Mouse (Mus musculus) kidney, postnatal 0 days (tissue): Measurements from ENCODE around the gene Tmem266. TPM values are rescaled to one million over a fixed set of nuclear protein-coding genes. Genes with fewer than 3 reads are reported as not detected.

Experiments used
- ATAC-seq: fragments of 200-750 bp; cut with Nextera tagmentation; replicated peaks from 2 replicates; pipeline ENCODE4 v1.8.0; 2017; ENCODE audit warnings: low read depth, moderate number of reproducible peaks, moderate TSS enrichment, moderate library complexity; ENCODE audit not compliant: low FRiP score
- DNase-seq: peaks from one replicate; pipeline ENCODE4 v3.0.0-alpha.2; 2016; ENCODE audit warnings: low spot score
- H3K27ac ChIP-seq: fragments of 300-500 bp; sonication (generic); 2 replicates; pipeline ENCODE4 v1.5.1; 2014; ENCODE audit warnings: mild to moderate bottlenecking
- H3K27me3 ChIP-seq: fragments of 300-500 bp; sonication (generic); 2 replicates; pipeline ENCODE4 v1.6.1; 2014; ENCODE audit warnings: low read length, mixed read lengths; ENCODE audit not compliant: insufficient read depth
- H3K36me3 ChIP-seq: fragments of 300-500 bp; sonication (generic); 2 replicates; pipeline ENCODE4 v1.6.1; 2014; ENCODE audit warnings: low read length, mixed read lengths; ENCODE audit not compliant: insufficient read depth
- H3K4me1 ChIP-seq: fragments of 300-500 bp; sonication (generic); replicated peaks from 2 replicates; pipeline ENCODE4 v1.6.1; 2014; ENCODE audit warnings: antibody characterized with exemption, low read length, mixed read lengths; ENCODE audit not compliant: insufficient read depth
- H3K4me2 ChIP-seq: fragments of 300-500 bp; sonication (generic); 2 replicates; pipeline ENCODE4 v1.6.1; 2014; ENCODE audit warnings: mild to moderate bottlenecking, low read length, moderate library complexity, mixed read lengths
- H3K4me3 ChIP-seq: fragments of 300-500 bp; sonication (generic); replicated peaks from 2 replicates; pipeline ENCODE4 v1.5.1; 2014; ENCODE audit warnings: low read depth, low read length
- H3K9ac ChIP-seq: fragments of 300-500 bp; sonication (generic); 2 replicates; pipeline ENCODE4 v1.6.1; 2014; ENCODE audit warnings: low read depth, low read length
- H3K9me3 ChIP-seq: fragments of 300-500 bp; sonication (generic); replicated peaks from 2 replicates; pipeline ENCODE4 v1.6.1; 2016; ENCODE audit warnings: low read length, inconsistent platforms, mixed read lengths
- CTCF ChIP-seq: IDR thresholded peaks from 2 replicates; pipeline ENCODE4 v1.5.1; 2016; ENCODE audit warnings: antibody characterized with exemption, low read depth, mild to moderate bottlenecking, moderate library complexity
- WGBS: fragments of 180-500 bp; shearing (Covaris S2); extraction: QIAGEN DNeasy Blood & Tissue Kit; methylation state at CpG from one replicate; pipeline ENCODE4 v1.1.7; 2014; 5-methylcytosine and 5-hydroxymethylcytosine counted together
- polyA plus RNA-seq: library from polyadenylated mRNA; unstranded; fragments of >200 nt; fragmentation: Nextera tagmentation; extraction: Ambion mirVana; gene quantifications from 2 replicates; pipeline ENCODE4 v1.2.1, GENCODE M21; 2015

Gene Tmem266
- polyA plus RNA-seq, 1 experiment from 2014 or later: 0.25 TPM

- no peak for ATAC-seq
- TF ChIP-seq CTCF: no peak
- Histone ChIP-seq H3K27ac (no peak overlapping the region), H3K27me3 (no peaks in the 10 kb centered on the region; the same call in none of the 2 replicates), H3K9me3 (no peaks in the 10 kb centered on the region), H3K4me1 (no peaks in the 10 kb centered on the region), H3K36me3 (no peaks in the 10 kb centered on the region), H3K9ac (no peak overlapping the region), H3K4me3 (no peak overlapping the region), H3K4me2 (no peak overlapping the region)
- WGBS: 15% methylated on average over 3 of the region's 3 CpGs
- peak; percentile 72 for DNase-seq
Measured at GRCm38 (mm10) chr9:55368011-55368410, 41.3 kb downstream of the Tmem266 start.

GRCm38 (mm10) chr9:55371908-55372307, 45.2 kb downstream of the Tmem266 start:
- H3K36me3 ChIP-seq: no peaks in the 10 kb centered on the region
- 72% methylated on average over 7 of the region's 7 CpGs for WGBS
- ATAC-seq (no peak), DNase-seq (no peak)
- H3K9ac ChIP-seq: no peak overlapping the region
- H3K27me3 ChIP-seq: no peaks in the 10 kb centered on the region; the same call in 1 of the 2 replicates
- TF ChIP-seq CTCF: no peak
- no peaks in the 10 kb centered on the region for H3K4me1 ChIP-seq
- H3K9me3 ChIP-seq: no peaks in the 10 kb centered on the region
- no peak overlapping the region for H3K27ac ChIP-seq
- no peak overlapping the region for H3K4me2 ChIP-seq
- H3K4me3 ChIP-seq: no peak overlapping the region

GRCm38 (mm10) chr9:55377603-55378250, 51.0 kb downstream of the Tmem266 start:
- DNase-seq (no peak), ATAC-seq (no peak)
- no peak overlapping the region for H3K9ac ChIP-seq
- WGBS: 82% methylated on average over 10 of the region's 10 CpGs
- no peak overlapping the region for H3K4me3 ChIP-seq
- H3K4me1 ChIP-seq: no peaks in the 10 kb centered on the region
- no peaks in the 10 kb centered on the region for H3K9me3 ChIP-seq
- H3K36me3 ChIP-seq: no peaks in the 10 kb centered on the region
- no peak overlapping the region for H3K4me2 ChIP-seq
- no peak overlapping the region for H3K27ac ChIP-seq
- no peak for TF ChIP-seq CTCF
- no peaks in the 10 kb centered on the region; the same call in 1 of the 2 replicates for H3K27me3 ChIP-seq

- Histone ChIP-seq H3K4me1 (no peaks in the 10 kb centered on the region), H3K27ac (no peak overlapping the region), H3K4me3 (no peak overlapping the region), H3K9me3 (no peaks in the 10 kb centered on the region), H3K9ac (no peak overlapping the region), H3K27me3 (no peaks in the 10 kb centered on the region), H3K36me3 (no peaks in the 10 kb centered on the region), H3K4me2 (no peak overlapping the region)
- TF ChIP-seq CTCF: no peak
- no peak for DNase-seq
- 83% methylated on average over 4 of the region's 4 CpGs for WGBS
- no peak for ATAC-seq
Measured at GRCm38 (mm10) chr9:55381456-55381855, 54.7 kb downstream of the Tmem266 start.

GRCm38 (mm10) chr9:55382441-55382840, 55.7 kb downstream of the Tmem266 start:
- DNase-seq (peak; percentile 61), ATAC-seq (no peak)
- Histone ChIP-seq H3K4me3 (no peak overlapping the region), H3K36me3 (no peaks in the 10 kb centered on the region), H3K4me2 (no peak overlapping the region), H3K9me3 (no peaks in the 10 kb centered on the region), H3K9ac (no peak overlapping the region), H3K27ac (no peak overlapping the region), H3K4me1 (no peaks in the 10 kb centered on the region), H3K27me3 (no peaks in the 10 kb centered on the region)
- TF ChIP-seq CTCF: peak; percentile 70
- whole genome bisulfite sequencing: 36% methylated on average over 5 of the region's 5 CpGs

GRCm38 (mm10) chr9:55386117-55386516, 59.4 kb downstream of the Tmem266 start:
- TF ChIP-seq CTCF: no peak
- Histone ChIP-seq H3K4me1 (no peaks in the 10 kb centered on the region), H3K27ac (no peak overlapping the region), H3K4me3 (no peak overlapping the region), H3K4me2 (no peak overlapping the region), H3K36me3 (no peaks in the 10 kb centered on the region), H3K27me3 (no peaks in the 10 kb centered on the region), H3K9me3 (no peaks in the 10 kb centered on the region), H3K9ac (no peak overlapping the region)
- no peak for ATAC-seq
- 95% methylated on average over 4 of the region's 4 CpGs for WGBS
- no peak for DNase-seq
